Mouse (Mus musculus): ENCODE measurements around the gene Bcas3.

Gene Bcas3

DNA sequence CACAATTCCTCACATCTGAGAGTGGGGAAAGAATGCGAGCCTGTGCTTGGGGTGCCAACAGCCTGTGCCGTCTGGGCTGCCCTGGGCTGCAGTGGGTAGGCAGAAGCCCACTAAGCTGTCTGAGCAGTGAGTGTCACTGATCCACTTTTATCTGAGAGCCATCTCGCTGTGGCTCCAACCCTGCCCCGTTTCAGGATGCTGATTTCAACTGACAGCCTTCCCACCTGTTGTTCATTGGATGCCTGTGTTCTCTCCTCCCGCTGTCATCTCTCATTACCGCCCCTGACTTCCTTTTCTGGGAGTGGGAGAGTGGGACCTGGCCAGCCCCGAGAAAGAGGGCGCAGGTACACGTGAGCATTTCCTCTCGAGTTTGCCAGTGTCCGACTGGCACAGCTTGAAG lies 398.2 kb downstream of the Bcas3 start:
- no peak for DNase-seq (ENCODE audit: low spot score)

DNA sequence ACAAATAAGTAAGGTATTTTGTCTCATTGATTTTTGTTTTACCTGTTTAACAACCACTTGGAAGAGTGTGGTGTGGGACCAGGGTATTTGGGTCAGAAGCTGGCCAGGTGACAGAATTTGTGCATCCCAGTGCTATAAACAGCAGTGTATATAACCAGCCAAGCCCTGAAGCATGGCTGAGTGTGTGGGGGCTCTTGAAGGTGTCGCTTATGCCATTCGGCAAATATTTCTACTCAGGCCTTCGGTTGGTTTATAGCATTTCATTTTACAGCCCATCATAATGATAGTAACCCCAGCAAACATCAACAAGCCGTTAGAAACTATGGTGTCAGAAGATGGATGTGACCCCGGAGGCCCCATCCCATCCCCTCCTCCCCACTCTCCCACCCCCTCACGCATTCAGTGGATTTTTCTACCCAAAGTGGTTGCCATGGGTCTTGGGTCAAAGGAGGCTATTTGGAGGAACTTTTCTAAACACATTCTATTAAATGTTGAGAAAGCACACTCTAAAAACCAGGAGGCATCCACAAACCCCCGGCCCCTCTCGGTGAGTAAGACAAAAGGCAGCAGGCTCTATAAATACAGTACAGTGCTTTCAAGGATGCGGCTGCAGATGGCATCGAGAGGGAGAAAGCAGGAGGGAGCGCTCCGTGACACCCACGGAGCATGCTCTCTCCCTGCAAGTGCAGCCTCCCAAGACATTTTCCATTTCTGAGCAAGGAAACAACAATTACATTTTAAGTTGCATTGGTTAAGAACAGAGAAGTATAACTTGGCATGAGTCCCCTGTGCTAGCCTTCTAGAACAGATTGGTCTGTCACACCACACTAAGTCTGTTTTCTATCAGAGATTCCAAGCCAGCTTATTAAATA lies 401.9 kb downstream of the Bcas3 start:
- no peak for DNase-seq (ENCODE audit: low spot score)

DNA sequence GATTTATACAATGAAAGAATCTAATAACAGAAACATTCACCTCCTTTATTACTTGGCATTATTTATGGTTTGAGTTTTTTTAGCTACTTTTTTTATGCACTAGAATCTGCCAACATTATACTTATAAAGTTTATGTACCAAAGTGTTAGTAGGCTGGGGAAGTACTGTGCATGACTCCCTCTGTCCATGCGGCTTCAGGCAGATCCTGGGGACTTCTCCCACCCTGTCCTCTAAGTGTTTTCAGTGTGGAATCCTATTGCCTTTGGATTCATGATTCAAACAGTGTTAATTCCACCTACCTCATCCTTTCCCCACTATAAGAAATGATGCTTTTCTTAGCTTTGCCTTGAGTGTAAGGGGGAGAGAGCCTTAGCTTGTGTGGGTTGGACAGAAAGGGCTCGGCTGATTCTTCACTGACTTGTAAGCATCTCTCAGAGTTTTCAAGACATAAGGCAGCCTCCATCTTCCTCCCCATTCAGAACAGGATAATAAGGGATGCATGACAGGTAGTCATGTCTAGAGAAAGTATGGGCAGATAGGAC lies 402.6 kb downstream of the Bcas3 start:
- no peak for DNase-seq (ENCODE audit: low spot score)

DNA sequence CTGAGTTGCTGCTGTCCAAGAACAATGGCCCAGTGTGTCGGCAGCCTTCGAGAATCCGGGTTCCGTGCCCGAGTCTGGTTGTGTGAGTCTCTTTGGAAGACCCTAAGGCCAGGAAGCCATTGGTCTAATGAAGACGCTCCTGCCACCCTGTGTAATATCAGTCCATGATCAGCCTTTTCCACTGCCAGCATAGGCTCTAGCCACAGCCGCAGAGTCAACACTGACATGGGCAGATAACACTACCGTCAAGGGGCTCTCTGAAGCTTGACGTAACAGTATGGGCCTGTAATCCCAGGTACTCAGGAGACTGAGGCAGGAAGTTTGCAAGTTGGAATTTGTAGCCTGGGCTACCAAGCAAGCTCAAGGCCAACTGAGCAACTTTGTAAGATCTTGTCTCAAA lies 405.9 kb downstream of the Bcas3 start:
- no peak for DNase-seq (ENCODE audit: low spot score)

GRCm38 (mm10) chr11:85759634-85760439 lies 406.9 kb downstream of the Bcas3 start:
- DNase-seq (ENCODE audit: low spot score), result no peak

DNA sequence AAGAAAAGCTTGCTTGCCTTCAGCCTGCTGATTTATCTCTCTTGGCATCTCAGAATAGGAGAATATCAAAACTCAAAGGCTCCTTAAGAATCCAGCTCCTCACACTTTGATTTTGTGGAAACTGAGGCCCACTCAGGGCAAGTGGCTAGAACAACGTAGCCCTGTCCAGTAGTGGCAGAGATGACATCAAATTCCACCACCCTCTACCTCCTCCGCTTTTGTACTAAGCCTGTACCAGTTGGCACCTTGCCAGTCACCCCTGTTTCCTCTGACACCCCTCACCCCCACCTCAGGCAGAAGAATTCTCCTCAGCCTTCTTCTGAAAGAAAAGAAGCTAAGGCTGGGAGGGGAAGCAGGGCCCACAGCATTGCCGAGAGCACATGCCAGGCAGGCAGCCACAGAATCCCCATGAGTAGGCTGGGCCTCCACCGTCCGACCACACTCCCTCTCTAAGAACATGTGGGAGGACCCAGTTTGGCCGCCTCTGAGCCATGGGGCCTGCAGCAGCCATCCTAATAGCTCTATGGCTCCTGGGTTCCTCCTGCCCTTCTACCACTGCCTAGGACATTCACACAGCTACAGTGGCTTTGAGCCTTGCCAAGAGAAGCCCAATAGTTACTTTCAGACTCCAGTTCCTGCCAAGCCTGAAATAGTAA lies 407.6 kb downstream of the Bcas3 start:
- no peak for DNase-seq (ENCODE audit: low spot score)

- no peak for DNase-seq (ENCODE audit: low spot score)
Observed at GRCm38 (mm10) chr11:85761170-85761569, 408.2 kb downstream of the Bcas3 start.

- no peak for DNase-seq (ENCODE audit: low spot score)
Observed at GRCm38 (mm10) chr11:85763655-85764054, 410.7 kb downstream of the Bcas3 start.

DNA sequence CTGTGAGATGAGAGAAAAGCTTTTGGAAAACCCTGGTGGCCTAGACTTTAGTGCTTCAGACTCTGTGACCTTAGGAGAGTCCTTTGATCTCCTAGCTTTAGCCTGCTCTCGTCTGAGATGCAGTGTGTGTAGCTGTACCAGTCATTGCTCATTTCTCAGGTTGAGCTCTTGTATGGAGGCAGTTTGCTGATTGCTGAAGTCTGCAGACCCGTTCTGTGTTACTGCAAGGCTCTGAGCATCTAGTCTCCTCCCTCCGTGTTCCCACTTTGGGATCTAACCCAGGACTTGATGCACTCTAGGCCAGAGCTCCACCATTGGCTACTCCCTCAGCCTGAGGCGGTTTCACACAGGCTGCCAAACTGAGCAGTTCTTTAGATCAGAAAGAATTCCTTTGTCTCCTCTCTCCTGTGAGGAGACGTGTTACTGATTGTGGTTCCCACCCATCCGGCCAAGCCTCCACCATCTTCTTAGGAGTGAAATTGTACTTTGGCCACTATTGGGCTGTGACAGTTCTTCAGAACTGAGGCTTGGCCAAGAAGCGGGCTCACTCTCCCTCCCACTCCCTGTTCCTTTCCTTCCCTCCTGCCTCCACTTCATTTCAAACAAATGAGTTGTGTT lies 413.2 kb downstream of the Bcas3 start:
- DNase-seq (ENCODE audit: low spot score), result no peak

GRCm38 (mm10) chr11:85766811-85767210 lies 413.8 kb downstream of the Bcas3 start:
- DNase-seq (ENCODE audit: low spot score), result no peak

DNA sequence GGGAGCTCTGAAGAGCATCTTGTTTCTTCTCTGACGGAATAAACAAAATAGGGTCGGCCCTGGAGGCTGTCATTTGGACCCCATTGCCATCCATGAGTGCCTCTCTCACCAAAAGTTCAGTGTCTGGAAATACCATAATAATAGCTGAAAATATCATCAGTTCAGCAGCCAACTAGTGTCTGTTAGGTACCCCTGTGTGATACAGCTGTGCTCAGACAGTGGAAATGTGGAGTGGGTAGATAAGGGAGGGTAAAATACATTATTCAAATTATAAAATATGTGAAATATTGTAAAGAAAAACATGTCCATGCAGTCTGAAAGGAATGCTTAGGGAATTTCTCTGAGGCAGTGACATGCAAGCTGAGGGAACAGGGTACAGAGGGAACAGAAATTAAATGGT lies 416.8 kb downstream of the Bcas3 start:
- no peak for DNase-seq (ENCODE audit: low spot score)

- no peak for DNase-seq (ENCODE audit: low spot score)
Observed at GRCm38 (mm10) chr11:85773391-85773790, 420.4 kb downstream of the Bcas3 start.

DNA sequence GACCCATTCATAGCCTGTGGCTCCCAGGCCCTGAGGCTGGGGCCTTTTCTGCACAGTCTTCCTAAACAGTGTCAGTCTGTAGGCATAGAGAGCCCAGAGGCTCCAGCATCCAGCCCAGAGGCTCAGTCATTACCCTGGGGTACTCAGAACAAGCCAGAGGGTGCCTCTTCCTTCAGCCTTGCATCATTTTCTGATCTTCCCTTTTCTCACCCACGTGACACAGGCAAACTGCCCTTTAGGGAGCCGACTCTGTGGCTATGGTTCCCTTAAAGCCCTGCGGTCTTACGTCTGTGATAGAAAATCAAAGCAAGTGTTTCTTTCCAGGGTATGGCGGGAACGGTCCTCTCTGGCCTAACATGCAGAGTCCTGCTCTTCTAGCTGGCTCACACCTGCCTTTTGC lies 421.7 kb downstream of the Bcas3 start:
- DNase-seq (ENCODE audit: low spot score), result no peak

- DNase-seq (ENCODE audit: low spot score), result no peak
Observed at GRCm38 (mm10) chr11:85775492-85775891, 422.5 kb downstream of the Bcas3 start.

DNA sequence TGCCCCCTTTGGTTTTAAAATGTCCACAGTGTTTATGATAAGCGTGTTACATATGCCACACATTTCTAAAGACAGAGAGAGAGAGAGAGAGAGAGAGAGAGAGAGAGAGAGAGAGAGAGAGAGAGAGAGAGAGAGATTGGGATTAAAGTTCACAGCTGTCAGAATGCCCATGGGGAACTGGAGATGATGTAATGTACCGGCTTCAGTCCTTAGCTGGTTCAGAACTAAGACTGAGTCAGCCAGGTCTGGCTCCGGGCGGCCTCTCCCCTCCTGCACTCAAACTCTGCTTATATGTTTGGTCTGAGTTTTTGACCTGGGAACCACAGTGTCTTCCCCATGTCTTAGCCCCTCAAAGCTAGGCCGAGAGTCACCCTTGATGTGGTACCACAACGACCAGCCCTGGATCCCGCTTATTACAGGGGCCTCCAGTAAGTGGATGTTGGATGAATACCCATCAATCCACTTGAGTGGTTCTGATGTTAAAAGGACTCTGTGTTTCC lies 423.9 kb downstream of the Bcas3 start:
- no peak for DNase-seq (ENCODE audit: low spot score)

- no peak for DNase-seq (ENCODE audit: low spot score)
Observed at GRCm38 (mm10) chr11:85777950-85778349, 425.0 kb downstream of the Bcas3 start.

DNA sequence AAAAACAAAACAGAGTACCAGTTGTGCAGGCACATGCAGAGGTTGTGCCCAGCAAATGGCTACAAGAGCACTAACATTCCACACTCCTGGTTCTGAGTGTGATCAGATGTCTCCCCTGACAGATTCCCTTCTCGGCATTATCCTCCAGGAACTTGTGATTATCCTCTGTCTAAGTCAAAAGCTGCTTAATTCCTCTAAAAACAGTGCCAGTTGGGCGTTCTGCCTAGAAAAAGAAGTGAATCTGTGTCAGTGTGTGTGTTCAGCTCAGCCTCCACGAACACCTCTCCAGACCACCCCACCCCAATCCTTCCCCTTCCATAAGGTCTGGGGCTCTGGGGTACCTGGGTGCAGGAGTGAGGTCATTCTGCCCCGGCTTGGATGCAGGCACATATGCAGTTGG lies 427.3 kb downstream of the Bcas3 start:
- no peak for DNase-seq (ENCODE audit: low spot score)

DNA sequence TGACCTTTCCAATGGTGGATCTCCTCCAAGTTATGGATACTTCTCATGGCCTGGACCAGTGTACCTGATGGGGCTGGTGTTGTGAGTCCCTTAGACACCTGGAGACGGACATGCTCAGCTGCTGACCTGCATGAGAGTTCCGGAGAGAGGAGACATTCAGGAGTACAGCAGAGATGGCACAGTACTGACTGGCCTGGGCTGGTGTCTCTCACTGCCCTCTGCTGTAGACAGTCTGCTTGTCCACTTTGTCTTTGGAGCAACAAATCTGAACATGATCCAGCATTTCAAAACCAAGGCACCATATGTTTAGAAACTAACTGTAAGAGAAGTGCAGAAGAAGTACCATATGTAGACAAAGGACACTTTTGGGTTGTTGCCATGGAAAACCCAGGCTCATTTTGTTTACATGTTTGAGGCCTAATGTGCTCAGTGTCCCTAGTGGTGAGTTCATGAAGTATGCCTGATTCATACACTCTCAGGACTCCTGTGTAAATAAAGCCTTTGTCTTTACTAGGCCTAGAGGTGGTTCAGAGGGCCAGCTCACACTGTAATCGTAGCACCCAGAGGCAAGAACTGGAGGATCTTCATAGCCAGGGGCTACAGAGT lies 433.2 kb downstream of the Bcas3 start:
- DNase-seq (ENCODE audit: low spot score), result no peak

- no peak for DNase-seq (ENCODE audit: low spot score)
Observed at GRCm38 (mm10) chr11:85789750-85790149, 436.8 kb downstream of the Bcas3 start.

DNA sequence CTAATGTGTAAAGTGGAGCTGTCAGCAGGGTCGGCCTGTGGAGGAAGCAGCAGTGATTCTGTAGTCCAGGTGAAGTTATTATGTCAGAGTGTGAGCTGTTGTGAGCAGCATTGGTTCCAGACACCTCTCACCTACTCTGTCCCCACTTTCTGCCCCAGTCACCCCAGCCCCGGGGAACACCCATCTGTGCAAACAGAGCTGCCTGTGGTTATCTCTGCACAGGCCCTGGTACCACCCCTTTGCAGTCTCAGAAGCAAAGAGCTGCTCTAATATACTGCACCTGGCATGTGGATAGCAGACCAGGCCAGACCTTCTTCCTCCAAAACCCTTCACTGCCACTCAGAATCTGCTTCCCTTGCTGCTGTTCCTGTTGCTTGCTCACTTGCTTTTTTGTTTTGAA lies 437.3 kb downstream of the Bcas3 start:
- peak; percentile 50 for DNase-seq (ENCODE audit: low spot score)

- DNase-seq (ENCODE audit: low spot score), result no peak
Observed at GRCm38 (mm10) chr11:85791212-85791611, 438.2 kb downstream of the Bcas3 start.
